Mouse (Mus musculus) liver, postnatal 0 days (tissue): ENCODE measurements at regions not wholly inside any gene's neighbourhood (a gene's known extent, or its start where the extent isn't known, plus 50 kb on each side); places are given as distances from the start of the nearest gene placed in this dataset.

Experiments used
- ATAC-seq: fragments of 200-750 bp; cut with Nextera tagmentation; 2 replicates; pipeline ENCODE4 v1.8.0; 2017; ENCODE audit warnings: mild to moderate bottlenecking, moderate library complexity
- DNase-seq: peaks from one replicate; pipeline ENCODE4 v3.0.0-alpha.2; 2016
- H3K27ac ChIP-seq: fragments of 300-500 bp; sonication (generic); 2 replicates; pipeline ENCODE4 v1.5.1; 2014; ENCODE audit warnings: antibody characterized with exemption, moderate library complexity, mild to moderate bottlenecking, low read depth
- H3K27me3 ChIP-seq: fragments of 300-500 bp; sonication (generic); 2 replicates; pipeline ENCODE4 v1.6.1; 2014; ENCODE audit warnings: low read length, control low read depth, mixed read lengths; ENCODE audit not compliant: insufficient read depth
- H3K36me3 ChIP-seq: fragments of 300-500 bp; sonication (generic); replicated peaks from 2 replicates; pipeline ENCODE4 v1.6.1; 2014; ENCODE audit warnings: mild to moderate bottlenecking, control low read depth, low read length, moderate library complexity, mixed read lengths; ENCODE audit not compliant: insufficient read depth
- H3K4me1 ChIP-seq: fragments of 300-500 bp; sonication (generic); 2 replicates; pipeline ENCODE4 v1.6.1; 2014; ENCODE audit warnings: antibody characterized with exemption, mild to moderate bottlenecking, control low read depth; ENCODE audit not compliant: insufficient read depth
- H3K4me2 ChIP-seq: fragments of 300-500 bp; sonication (generic); 2 replicates; pipeline ENCODE4 v1.6.1; 2014; ENCODE audit warnings: low read depth, mild to moderate bottlenecking, low read length, moderate library complexity, mixed read lengths
- H3K4me3 ChIP-seq: fragments of 300-500 bp; sonication (generic); 2 replicates; pipeline ENCODE4 v1.5.1; 2014; ENCODE audit warnings: low read depth, low read length
- H3K9ac ChIP-seq: fragments of 300-500 bp; sonication (generic); replicated peaks from 2 replicates; pipeline ENCODE4 v1.6.1; 2014; ENCODE audit warnings: mild to moderate bottlenecking, moderate library complexity
- H3K9me3 ChIP-seq: fragments of 300-500 bp; sonication (generic); 2 replicates; pipeline ENCODE4 v1.6.1; 2016; ENCODE audit warnings: mild to moderate bottlenecking, control low read depth, low read length, mixed read lengths
- CTCF ChIP-seq: sonication (generic); IDR thresholded peaks from 2 replicates; pipeline ENCODE4 v1.5.1; 2016; ENCODE audit warnings: antibody characterized with exemption, low read depth
- EP300 ChIP-seq: IDR thresholded peaks from 2 replicates; pipeline ENCODE4 v1.6.1; 2016; ENCODE audit warnings: antibody characterized with exemption, low read depth, mild to moderate bottlenecking
- WGBS: fragments of 180-500 bp; shearing (Covaris S2); extraction: QIAGEN DNeasy Blood & Tissue Kit; methylation state at CpG from one replicate; pipeline ENCODE4 v1.1.7; 2014; ENCODE audit not compliant: insufficient replicate concordance; 5-methylcytosine and 5-hydroxymethylcytosine counted together

DNA sequence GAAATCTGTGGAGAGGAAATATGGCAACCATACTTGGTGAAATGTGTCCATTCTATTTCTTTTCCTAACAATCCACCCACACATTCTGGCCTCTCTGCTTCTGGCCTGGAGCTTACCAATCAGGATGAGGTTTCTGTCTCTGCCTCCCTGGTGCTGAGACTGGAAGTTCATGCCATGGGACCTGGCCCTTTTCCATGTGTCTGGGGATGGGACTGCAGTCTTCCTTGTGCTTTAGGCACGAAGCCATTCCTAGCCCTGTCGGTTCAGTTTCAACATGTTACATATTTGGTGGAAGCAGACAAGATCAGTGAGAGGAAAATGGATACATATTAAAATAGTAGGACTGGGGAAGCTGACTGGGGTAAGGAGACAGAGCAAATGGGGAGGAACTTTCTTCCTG lies 100.2 kb upstream of the Tcerg1l start:
- no peak overlapping the region for H3K27ac ChIP-seq

DNA sequence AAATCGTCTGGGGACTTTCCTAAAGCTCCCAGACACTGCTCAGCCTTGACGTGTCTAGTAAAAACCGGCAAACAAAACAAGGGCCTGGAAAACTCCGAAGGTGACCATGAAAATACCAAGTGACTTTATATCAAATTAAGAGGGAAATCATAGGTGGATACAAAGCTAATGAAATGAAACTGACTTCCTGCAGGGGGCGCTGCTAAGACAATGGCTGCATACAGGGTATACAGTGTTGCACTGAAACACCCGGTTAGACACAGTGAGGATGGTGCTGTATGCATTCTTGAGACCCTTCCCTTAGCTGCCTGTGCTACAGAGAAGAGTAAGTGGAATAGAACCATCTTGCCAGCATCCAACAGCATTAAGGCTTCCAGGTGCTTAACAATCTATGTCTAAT lies 99.7 kb upstream of the Tcerg1l start:
- peak; percentile 49 for TF ChIP-seq CTCF
- no peak for TF ChIP-seq EP300
- no peak overlapping the region for H3K9ac ChIP-seq
- no peaks in the 10 kb centered on the region for H3K9me3 ChIP-seq
- H3K4me3 ChIP-seq: no peak overlapping the region
- no peaks in the 10 kb centered on the region for H3K4me1 ChIP-seq
- no peak overlapping the region for H3K4me2 ChIP-seq
- H3K36me3 ChIP-seq: no peaks in the 10 kb centered on the region
- H3K27me3 ChIP-seq: no peaks in the 10 kb centered on the region
- H3K27ac ChIP-seq: no peak overlapping the region
- peak; percentile 41 for DNase-seq
- ATAC-seq: no peak
- 53% methylated on average over 6 of the region's 6 CpGs for WGBS

More for the DNA sequence above, 100.2 kb upstream of the Tcerg1l start:
- H3K36me3 ChIP-seq: no peaks in the 10 kb centered on the region
- no peak for DNase-seq
- WGBS: 63% methylated on average over 2 of the region's 2 CpGs
- ATAC-seq: no peak
- H3K4me2 ChIP-seq: no peak overlapping the region
- H3K9ac ChIP-seq: no peak overlapping the region
- no peaks in the 10 kb centered on the region for H3K9me3 ChIP-seq
- H3K4me3 ChIP-seq: no peak overlapping the region
- no peak for TF ChIP-seq CTCF
- TF ChIP-seq EP300: no peak
- H3K4me1 ChIP-seq: no peaks in the 10 kb centered on the region
- no peaks in the 10 kb centered on the region for H3K27me3 ChIP-seq

DNA sequence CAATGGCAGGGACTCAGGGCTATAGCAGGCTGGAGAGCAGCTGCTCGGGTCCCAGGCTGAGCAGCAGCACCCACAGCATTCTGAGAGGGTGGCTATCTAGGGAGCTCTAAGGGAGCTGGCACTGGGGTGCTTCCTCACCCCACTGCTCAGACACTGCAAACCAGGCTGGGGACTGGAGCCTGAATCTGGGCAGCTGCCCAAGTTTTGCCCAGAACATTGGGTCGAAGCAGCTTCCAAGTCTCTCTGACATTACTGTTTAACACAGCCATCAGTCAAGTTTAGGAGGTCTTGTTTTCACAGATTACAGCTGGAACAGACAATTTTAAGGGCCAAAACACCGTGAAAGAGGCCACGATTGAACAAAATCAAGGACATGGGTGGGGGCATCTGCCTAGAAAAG lies 96.1 kb upstream of the Tcerg1l start:
- no peaks in the 10 kb centered on the region for H3K4me1 ChIP-seq
- H3K4me3 ChIP-seq: no peak overlapping the region

DNA sequence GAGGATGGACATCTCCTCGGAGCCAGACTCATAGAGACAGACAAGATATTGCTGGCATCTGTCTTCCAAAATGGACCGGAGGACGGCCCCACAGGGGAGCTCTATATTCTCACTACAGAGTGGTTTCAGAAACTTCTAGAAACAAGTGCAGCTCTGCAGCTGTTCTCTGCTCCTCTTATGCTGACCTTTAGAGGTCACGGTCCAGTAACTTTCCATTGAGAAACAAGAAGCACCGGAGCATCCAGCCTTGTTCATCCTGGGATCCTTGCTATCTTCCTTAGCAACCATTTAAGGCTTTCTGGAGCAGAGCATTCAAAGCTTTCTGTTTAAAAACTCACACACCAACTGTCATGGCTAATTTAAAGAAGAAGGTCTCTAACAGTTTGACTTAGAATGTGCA lies 94.7 kb upstream of the Tcerg1l start:
- H3K27ac ChIP-seq: no peak overlapping the region
- H3K27me3 ChIP-seq: no peaks in the 10 kb centered on the region
- DNase-seq (no peak), ATAC-seq (no peak)
- H3K36me3 ChIP-seq: no peaks in the 10 kb centered on the region
- H3K4me2 ChIP-seq: no peak overlapping the region
- H3K9me3 ChIP-seq: no peaks in the 10 kb centered on the region
- TF ChIP-seq EP300: no peak
- no peak for TF ChIP-seq CTCF
- H3K9ac ChIP-seq: no peak overlapping the region
- H3K4me3 ChIP-seq: no peak overlapping the region
- 85% methylated on average over 5 of the region's 5 CpGs for WGBS
- H3K4me1 ChIP-seq: no peaks in the 10 kb centered on the region

More for the DNA sequence above, 96.1 kb upstream of the Tcerg1l start:
- no peak for DNase-seq
- Histone ChIP-seq H3K27me3 (no peaks in the 10 kb centered on the region), H3K27ac (no peak overlapping the region), H3K9me3 (no peaks in the 10 kb centered on the region), H3K36me3 (no peaks in the 10 kb centered on the region), H3K4me2 (no peak overlapping the region), H3K9ac (no peak overlapping the region)
- WGBS: 65% methylated on average over 4 of the region's 4 CpGs
- no peak for ATAC-seq
- TF ChIP-seq EP300 (no peak), CTCF (no peak)

DNA sequence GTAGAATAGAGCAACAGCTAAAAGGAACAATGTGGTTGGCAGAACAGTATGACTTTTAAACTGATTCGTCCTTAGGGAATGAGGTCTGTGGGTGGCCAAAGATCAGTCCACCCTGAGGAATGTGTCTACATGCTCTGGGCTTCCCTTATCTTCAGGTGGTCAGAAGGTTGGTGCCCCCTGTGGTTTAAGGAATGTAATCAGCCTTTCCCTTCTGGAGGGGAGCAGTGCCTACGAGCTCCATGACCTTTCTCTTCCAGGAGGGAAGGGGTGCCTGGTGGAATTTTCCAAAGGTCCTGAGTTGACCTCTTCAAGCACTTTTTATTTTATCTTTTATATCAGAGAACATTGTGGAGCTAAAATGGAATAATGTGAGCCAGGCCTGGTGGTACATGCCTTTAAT lies 91.9 kb upstream of the Tcerg1l start:
- no peaks in the 10 kb centered on the region for H3K9me3 ChIP-seq
- TF ChIP-seq EP300 (no peak), CTCF (no peak)
- no peaks in the 10 kb centered on the region for H3K36me3 ChIP-seq
- no peaks in the 10 kb centered on the region for H3K4me1 ChIP-seq
- DNase-seq: no peak
- no peak overlapping the region for H3K27ac ChIP-seq
- H3K27me3 ChIP-seq: no peaks in the 10 kb centered on the region
- WGBS: 46% methylated on average over 2 of the region's 2 CpGs
- H3K9ac ChIP-seq: no peak overlapping the region
- no peak overlapping the region for H3K4me2 ChIP-seq
- H3K4me3 ChIP-seq: no peak overlapping the region
- ATAC-seq: no peak

DNA sequence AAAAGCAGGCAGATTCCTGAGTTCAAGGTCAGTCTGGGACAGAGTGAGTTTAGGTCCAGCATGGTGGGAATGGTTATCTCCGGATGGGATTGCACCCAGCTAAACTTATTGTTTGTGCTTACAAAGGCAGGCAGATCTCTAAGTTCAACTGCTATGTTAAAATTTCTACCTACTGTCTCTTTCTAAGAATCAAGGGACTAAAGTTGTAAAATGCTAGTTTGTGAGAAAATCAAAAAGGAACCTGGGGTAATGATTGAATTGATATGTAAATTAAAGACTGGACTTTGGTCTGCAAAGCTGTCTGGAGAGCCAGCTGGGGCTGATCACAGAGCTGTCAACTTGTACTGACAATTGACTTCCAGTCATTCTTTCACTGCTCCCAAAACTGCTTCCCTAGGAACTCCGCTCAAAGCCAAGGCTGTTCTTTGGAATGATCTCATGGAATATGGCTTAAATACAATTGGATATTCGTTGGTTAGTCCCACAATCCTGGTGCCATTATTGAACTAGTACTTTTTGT lies 90.7 kb upstream of the Tcerg1l start:
- DNase-seq (no peak), ATAC-seq (no peak)
- Histone ChIP-seq H3K4me1 (no peaks in the 10 kb centered on the region), H3K9ac (no peak overlapping the region), H3K4me3 (no peak overlapping the region), H3K4me2 (no peak overlapping the region), H3K9me3 (no peaks in the 10 kb centered on the region), H3K36me3 (no peaks in the 10 kb centered on the region), H3K27ac (no peak overlapping the region), H3K27me3 (no peaks in the 10 kb centered on the region)
- TF ChIP-seq EP300 (no peak), CTCF (no peak)
- WGBS: 61% methylated on average over 3 of the region's 3 CpGs

DNA sequence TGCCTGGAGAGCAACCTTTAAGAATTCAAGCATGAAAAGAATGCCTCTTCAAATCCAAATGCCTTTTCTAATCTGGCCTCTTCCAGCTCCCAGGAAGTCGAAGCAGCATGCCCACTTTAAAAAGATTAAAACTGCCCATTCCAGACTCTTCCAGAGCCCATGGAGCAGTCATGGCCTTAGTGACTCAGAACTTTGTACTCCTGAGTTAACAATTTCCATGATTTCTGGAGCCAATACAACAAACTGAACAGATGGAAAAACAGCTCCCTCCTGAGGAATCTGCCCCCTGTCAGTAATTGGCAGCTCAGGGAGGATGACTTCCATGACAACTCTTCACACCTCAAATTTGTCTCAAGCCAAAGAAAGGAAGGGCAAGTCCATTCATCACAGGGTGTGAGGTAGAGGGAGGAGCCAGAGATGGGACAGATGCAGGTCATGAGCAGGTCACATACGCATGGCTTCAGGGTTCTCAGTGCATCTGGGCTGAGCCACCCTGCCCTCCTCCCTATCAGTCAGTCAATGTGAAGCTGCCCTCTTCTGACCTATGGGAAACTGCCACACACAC lies 75.4 kb upstream of the Tcerg1l start:
- Histone ChIP-seq H3K27ac (no peak overlapping the region), H3K9me3 (no peaks in the 10 kb centered on the region), H3K36me3 (no peaks in the 10 kb centered on the region), H3K4me2 (no peak overlapping the region), H3K4me3 (no peak overlapping the region), H3K4me1 (no peaks in the 10 kb centered on the region), H3K9ac (no peak overlapping the region), H3K27me3 (no peaks in the 10 kb centered on the region)
- DNase-seq (no peak), ATAC-seq (no peak)
- TF ChIP-seq EP300 (no peak), CTCF (no peak)
- 56% methylated on average over 2 of the region's 2 CpGs for WGBS
